Mouse (Mus musculus): ENCODE measurements around the gene Rell1. TPM values are rescaled to one million over a fixed set of nuclear protein-coding genes. Genes with fewer than 3 reads are reported as not detected.
"Not testable (repeated sequence)": the region's sequence is repeated elsewhere in the genome, so short reads cannot be mapped to it uniquely, and the experiment has no call there.

Rell1 gene
- polyA plus RNA-seq, 1 experiment from 2014 or later, result 8.9 TPM

GRCm38 (mm10) chr5:63916457-63917139, 52.1 kb downstream of the Rell1 start:
- Histone ChIP-seq H3K27ac (no peak overlapping the region), H3K4me1 (no peaks in the 10 kb centered on the region), H3K9ac (no peak overlapping the region), H3K4me3 (no peak overlapping the region), H3K36me3 (replicated peaks) (no peaks in the 10 kb centered on the region), H3K27me3 (replicated peaks) (no peaks in the 10 kb centered on the region), H3K9me3 (no peaks in the 10 kb centered on the region), H3K4me2 (no peak overlapping the region)
- no peak for ATAC-seq (replicated peaks)
- 87% methylated on average over 10 of the region's 10 CpGs for WGBS

DNA sequence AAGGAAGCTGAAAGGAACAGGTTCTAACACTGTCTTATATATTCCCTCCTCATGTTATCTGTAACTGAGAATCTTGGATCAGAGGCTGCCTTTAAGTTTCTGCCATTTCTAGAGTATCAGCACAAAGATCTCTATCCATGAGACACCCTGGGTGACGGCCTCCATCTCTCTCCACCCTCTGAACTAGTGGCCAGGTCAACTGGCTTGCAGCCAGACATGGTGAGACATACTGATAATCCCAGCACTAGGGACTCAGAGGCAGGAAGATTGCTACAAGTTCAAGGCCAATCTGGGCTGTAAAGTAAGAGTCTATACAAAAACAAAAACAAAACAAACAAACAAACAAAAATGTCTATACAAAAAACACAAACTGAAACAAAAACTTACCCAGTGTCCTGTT, 53.8 kb downstream of the Rell1 start:
- 58% methylated on average over 1 of the region's 1 CpGs for WGBS
- no peak for ATAC-seq (replicated peaks)

GRCm38 (mm10) chr5:63910171-63910960, 58.3 kb downstream of the Rell1 start:
- no peak for ATAC-seq (replicated peaks)

More for the DNA sequence above, 53.8 kb downstream of the Rell1 start:
- Histone ChIP-seq H3K36me3 (replicated peaks) (no peaks in the 10 kb centered on the region), H3K4me1 (no peaks in the 10 kb centered on the region), H3K27ac (no peak overlapping the region), H3K4me2 (no peak overlapping the region), H3K9ac (no peak overlapping the region), H3K9me3 (no peaks in the 10 kb centered on the region), H3K4me3 (no peak overlapping the region), H3K27me3 (replicated peaks) (no peaks in the 10 kb centered on the region)

GRCm38 (mm10) chr5:63907513-63907912, 61.2 kb downstream of the Rell1 start:
- no peaks in the 10 kb centered on the region for H3K36me3 ChIP-seq (replicated peaks)
- H3K4me1 ChIP-seq, result no peaks in the 10 kb centered on the region
- no peak overlapping the region for H3K27ac ChIP-seq
- no peak overlapping the region for H3K9ac ChIP-seq
- ATAC-seq (replicated peaks), result no peak
- no peaks in the 10 kb centered on the region for H3K27me3 ChIP-seq (replicated peaks)
- H3K4me2 ChIP-seq, result no peak overlapping the region
- H3K4me3 ChIP-seq, result no peak overlapping the region
- 75% methylated on average over 4 of the region's 4 CpGs for WGBS
- no peaks in the 10 kb centered on the region for H3K9me3 ChIP-seq

More at GRCm38 (mm10) chr5:63910171-63910960, 58.3 kb downstream of the Rell1 start:
- Histone ChIP-seq H3K4me1 (no peaks in the 10 kb centered on the region), H3K4me2 (no peak overlapping the region), H3K9ac (no peak overlapping the region), H3K4me3 (no peak overlapping the region), H3K9me3 (no peaks in the 10 kb centered on the region), H3K27ac (no peak overlapping the region), H3K27me3 (replicated peaks) (no peaks in the 10 kb centered on the region), H3K36me3 (replicated peaks) (no peaks in the 10 kb centered on the region)
- WGBS, result 87% methylated on average over 10 of the region's 10 CpGs

GRCm38 (mm10) chr5:63906149-63907093, 62.3 kb downstream of the Rell1 start:
- Histone ChIP-seq H3K36me3 (replicated peaks) (no peaks in the 10 kb centered on the region), H3K4me1 (no peaks in the 10 kb centered on the region), H3K27me3 (replicated peaks) (no peaks in the 10 kb centered on the region), H3K4me3 (no peak overlapping the region), H3K27ac (no peak overlapping the region), H3K9me3 (no peaks in the 10 kb centered on the region), H3K4me2 (no peak overlapping the region), H3K9ac (no peak overlapping the region)
- peak; percentile 83 for ATAC-seq (replicated peaks)
- WGBS, result 38% methylated on average over 13 of the region's 13 CpGs

DNA sequence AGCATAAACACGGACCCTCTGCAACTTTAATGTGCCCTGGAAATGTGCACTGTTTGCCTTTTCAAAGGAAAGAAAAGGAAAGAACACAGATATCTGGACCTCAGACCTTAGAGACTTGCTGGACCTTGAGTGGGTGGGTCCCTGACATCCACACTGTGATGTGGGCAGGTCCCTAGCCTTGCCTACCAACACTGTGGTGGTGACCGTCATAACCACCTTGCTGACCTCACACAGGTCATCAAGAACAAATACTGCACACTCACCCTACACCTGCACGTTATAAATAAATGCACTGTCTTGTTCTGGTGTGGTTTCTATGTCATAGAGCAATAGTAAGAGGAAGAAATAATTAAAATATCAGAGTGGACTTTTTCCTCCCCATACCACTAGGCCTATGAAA, 65.4 kb downstream of the Rell1 start:
- Histone ChIP-seq H3K9ac (no peak overlapping the region), H3K27ac (no peak overlapping the region), H3K4me3 (no peak overlapping the region), H3K4me1 (no peaks in the 10 kb centered on the region), H3K4me2 (no peak overlapping the region), H3K27me3 (replicated peaks) (no peaks in the 10 kb centered on the region), H3K9me3 (no peaks in the 10 kb centered on the region), H3K36me3 (replicated peaks) (no peaks in the 10 kb centered on the region)
- ATAC-seq (replicated peaks), result no peak
- WGBS, result 89% methylated on average over 3 of the region's 3 CpGs

GRCm38 (mm10) chr5:63897820-63898110, 70.9 kb downstream of the Rell1 start:
- no peak for ATAC-seq (replicated peaks)
- Histone ChIP-seq H3K9me3 (no peaks in the 10 kb centered on the region), H3K9ac (no peak overlapping the region), H3K36me3 (replicated peaks) (no peaks in the 10 kb centered on the region), H3K27ac (no peak overlapping the region), H3K4me2 (no peak overlapping the region), H3K4me1 (no peaks in the 10 kb centered on the region), H3K4me3 (no peak overlapping the region), H3K27me3 (replicated peaks) (no peaks in the 10 kb centered on the region)
- WGBS, result 82% methylated on average over 3 of the region's 3 CpGs

DNA sequence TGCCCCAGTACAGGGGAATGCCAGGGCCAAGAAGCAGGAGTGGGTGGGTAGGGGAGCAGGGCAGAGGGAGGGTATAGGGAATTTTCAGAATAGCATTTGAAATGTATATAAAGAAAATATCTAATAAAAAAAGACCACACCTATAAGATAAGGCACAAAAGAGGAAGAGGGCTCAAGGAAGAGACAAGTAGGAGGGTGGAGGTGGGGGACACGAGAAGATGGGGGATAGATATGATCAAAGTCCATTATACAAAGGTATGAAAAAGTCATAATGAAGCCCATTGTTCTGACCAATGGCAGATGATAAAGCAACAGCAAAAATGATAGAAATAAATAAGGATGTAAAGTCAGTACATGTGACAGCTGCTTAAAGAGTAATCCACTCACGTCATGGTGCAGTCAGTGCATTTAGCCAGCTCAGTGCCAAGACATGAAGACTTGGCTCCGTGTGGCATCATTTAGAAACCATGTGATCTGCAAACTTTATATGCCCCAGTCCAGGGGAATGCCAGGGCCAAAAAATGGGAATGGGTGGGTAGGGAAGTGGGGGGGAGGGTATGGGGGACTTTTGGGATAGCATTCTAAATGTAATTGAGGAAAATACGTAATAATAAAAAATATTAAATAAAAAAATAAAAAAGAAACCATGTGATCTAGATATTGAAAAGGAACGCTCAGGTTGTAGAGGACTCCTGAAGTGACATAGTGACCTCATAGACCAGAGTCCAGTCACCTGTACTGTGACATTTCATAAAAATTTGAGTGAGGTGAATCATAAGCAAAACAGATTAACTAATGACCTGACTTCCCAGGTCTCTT, 71.5 kb downstream of the Rell1 start:
- H3K27ac ChIP-seq; H3K36me3 ChIP-seq (replicated peaks); ATAC-seq (replicated peaks); H3K4me2 ChIP-seq; H3K4me3 ChIP-seq; H3K9me3 ChIP-seq; H3K9ac ChIP-seq; H3K4me1 ChIP-seq; H3K27me3 ChIP-seq (replicated peaks): not testable (repeated sequence)
- WGBS, result 91% methylated on average over 5 of the region's 5 CpGs

DNA sequence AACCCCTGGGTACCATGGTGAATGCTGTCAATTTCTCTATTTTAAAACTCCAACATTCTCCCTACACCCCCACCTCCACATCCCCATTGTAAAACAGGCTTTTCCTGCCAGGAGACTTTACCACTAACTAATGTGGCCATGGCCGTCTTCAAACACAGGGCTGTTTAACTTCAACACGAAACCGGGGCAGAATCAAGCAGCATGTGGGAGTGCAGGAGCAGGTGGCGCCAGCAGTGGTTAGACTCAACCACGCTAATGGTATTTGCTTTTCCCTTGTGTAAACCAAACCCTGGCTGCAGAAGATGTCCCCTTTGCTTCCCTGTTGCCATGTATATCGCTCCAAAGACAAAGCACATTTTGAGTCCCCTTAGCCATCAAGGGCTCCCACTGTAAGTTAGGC, 76.8 kb downstream of the Rell1 start:
- Histone ChIP-seq H3K4me2 (no peak overlapping the region), H3K4me1 (no peaks in the 10 kb centered on the region), H3K9me3 (no peaks in the 10 kb centered on the region), H3K27ac (no peak overlapping the region), H3K27me3 (replicated peaks) (no peaks in the 10 kb centered on the region), H3K36me3 (replicated peaks) (no peaks in the 10 kb centered on the region), H3K4me3 (no peak overlapping the region), H3K9ac (no peak overlapping the region)
- 83% methylated on average over 6 of the region's 6 CpGs for WGBS
- ATAC-seq (replicated peaks), result no peak

DNA sequence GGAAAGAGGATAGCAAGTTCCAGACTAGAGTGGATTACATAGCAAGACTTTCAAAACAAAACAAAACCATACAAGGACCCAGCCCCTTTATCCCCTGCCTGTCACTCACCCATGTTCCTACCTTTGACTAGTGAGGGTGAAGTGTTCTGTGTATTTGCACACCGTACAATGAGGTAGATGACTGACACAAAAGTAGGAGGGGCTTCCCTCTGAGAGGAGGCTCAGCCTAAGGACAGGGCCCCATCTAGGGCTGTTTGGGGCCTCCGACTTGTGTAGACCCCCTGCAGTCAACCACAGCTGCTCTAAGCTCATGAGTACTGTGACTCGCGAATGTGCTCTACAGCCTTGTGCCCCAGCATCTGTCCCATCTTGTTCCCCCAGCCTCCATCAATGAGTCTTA, 77.5 kb downstream of the Rell1 start:
- no peak overlapping the region for H3K27ac ChIP-seq
- H3K9ac ChIP-seq, result no peak overlapping the region
- no peak overlapping the region for H3K4me3 ChIP-seq
- WGBS, result 75% methylated on average over 4 of the region's 4 CpGs
- H3K4me1 ChIP-seq, result no peaks in the 10 kb centered on the region
- H3K36me3 ChIP-seq (replicated peaks), result no peaks in the 10 kb centered on the region
- no peak for ATAC-seq (replicated peaks)
- H3K4me2 ChIP-seq, result no peak overlapping the region
- H3K9me3 ChIP-seq, result no peaks in the 10 kb centered on the region
- H3K27me3 ChIP-seq (replicated peaks), result no peaks in the 10 kb centered on the region

GRCm38 (mm10) chr5:63887111-63887510, 81.6 kb downstream of the Rell1 start:
- Histone ChIP-seq H3K36me3 (replicated peaks) (no peaks in the 10 kb centered on the region), H3K9me3 (no peaks in the 10 kb centered on the region), H3K4me3 (no peak overlapping the region), H3K27ac (no peak overlapping the region), H3K27me3 (replicated peaks) (no peaks in the 10 kb centered on the region), H3K9ac (no peak overlapping the region), H3K4me1 (no peaks in the 10 kb centered on the region), H3K4me2 (no peak overlapping the region)
- 95% methylated on average over 4 of the region's 4 CpGs for WGBS
- ATAC-seq (replicated peaks), result no peak

DNA sequence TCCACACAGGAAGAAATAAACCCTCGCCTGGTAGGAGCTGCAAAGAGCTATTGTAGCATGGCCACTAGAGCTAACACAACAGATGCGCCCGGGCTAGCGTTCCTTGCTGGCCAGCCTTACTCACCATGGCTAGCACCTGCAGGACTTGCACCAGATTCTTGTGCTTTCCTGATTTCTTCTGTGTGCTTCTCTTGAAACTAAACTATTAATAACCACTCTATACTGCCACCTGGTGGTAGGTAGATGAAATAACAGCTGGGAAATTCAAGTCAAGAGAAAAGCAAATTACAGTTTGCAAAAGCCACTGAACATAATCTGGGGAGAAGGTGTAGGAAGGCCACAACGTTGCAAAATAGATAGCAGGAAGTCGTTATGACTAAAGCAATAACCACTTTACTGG, 82.0 kb downstream of the Rell1 start:
- peak; percentile 71 for ATAC-seq (replicated peaks)
- no peaks in the 10 kb centered on the region for H3K36me3 ChIP-seq (replicated peaks)
- no peaks in the 10 kb centered on the region for H3K9me3 ChIP-seq
- H3K4me2 ChIP-seq, result no peak overlapping the region
- no peaks in the 10 kb centered on the region for H3K4me1 ChIP-seq
- 36% methylated on average over 6 of the region's 6 CpGs for WGBS
- no peak overlapping the region for H3K27ac ChIP-seq
- no peak overlapping the region for H3K9ac ChIP-seq
- H3K27me3 ChIP-seq (replicated peaks), result no peaks in the 10 kb centered on the region
- H3K4me3 ChIP-seq, result no peak overlapping the region

All from midbrain, embryonic 15.5 days (tissue).